ENCODE assay signal across 9 mouse cellular contexts in genomic region chr2:27413936-27414657, GRCm38 (mm10). TPM values are rescaled to one million over a fixed set of nuclear protein-coding genes. Genes with fewer than 3 reads are reported as not detected.
DNase-seq lines count a peak whose midpoint lies in the region; ATAC-seq and TF ChIP-seq lines count a peak whose summit lies in the region.
"Had no signal": no experiment of that assay in that cellular context is flagged by ENCODE, and none has a peak within 500 bp of the region (broad histone marks: within the 10 kb centered on the region; RNA-seq: fewer than 3 reads in every experiment).

No protein-coding gene starts in this region.

- ATAC-seq in forebrain, embryonic 11.5 days (replicated peaks; ENCODE audit: low FRiP score), result peak; percentile 77
- ATAC-seq in intestine, embryonic 15.5 days, result peak; percentile 59

- H3K36me3 ChIP-seq in forebrain, embryonic 11.5 days (ENCODE audit: control insufficient read depth, insufficient read depth, low read length), result no peaks in the 10 kb centered on the region
- no peaks in the 10 kb centered on the region for H3K36me3 ChIP-seq in intestine, embryonic 15.5 days
- no peaks in the 10 kb centered on the region for H3K36me3 ChIP-seq in myocyte (ENCODE audit: control insufficient read depth, insufficient read depth)

- peaks cover 59% of the 10 kb centered on the region for H3K79me2 ChIP-seq in myocyte (ENCODE audit: control insufficient read depth, insufficient read depth)

- H3K4me1 ChIP-seq in forebrain, embryonic 11.5 days (replicated peaks; ENCODE audit: control insufficient read depth, insufficient read depth, low read length), result peaks cover 49% of the 10 kb centered on the region
- peaks cover 76% of the 10 kb centered on the region for H3K4me1 ChIP-seq in intestine, embryonic 15.5 days (replicated peaks)

- DNase-seq in right cerebral cortex, postnatal 10 days (ENCODE audit: low spot score in 2 of 2), result peak; percentile 55 to 64
- no peak for DNase-seq in right cerebral cortex, postnatal 36 days (ENCODE audit: low spot score in 2 of 2)
- peak; percentile 66 for DNase-seq in forebrain, embryonic 11.5 days (ENCODE audit: low spot score)
- no peak for DNase-seq in adrenal gland, postnatal 4 days (ENCODE audit: low spot score in 2 of 2)
- DNase-seq in adrenal gland, adult 2 months, result no peak
- no peak for DNase-seq in frontal cortex, postnatal 25 days (ENCODE audit: low spot score in 2 of 2)

- peak; percentile 55 for TF ChIP-seq POLR2A in myocyte (IDR thresholded peaks at IDR 0.05; ENCODE audit: insufficient read length, low read depth)

- WGBS in forebrain, embryonic 11.5 days, result 14% methylated on average over 16 of the region's 16 CpGs
- WGBS in intestine, embryonic 15.5 days, result 21% methylated on average over 16 of the region's 16 CpGs

- no peak overlapping the region for H3ac ChIP-seq in myocyte (ENCODE audit: control insufficient read depth, insufficient read length)

- H3K9ac ChIP-seq in forebrain, embryonic 11.5 days (ENCODE audit: low read length), result peak overlapping the region; percentile 9
- H3K9ac ChIP-seq in intestine, embryonic 15.5 days, result peak overlapping the region; percentile 4; the same call in 1 of the 2 replicates

- no peaks in the 10 kb centered on the region for H3K27me3 ChIP-seq in forebrain, embryonic 11.5 days (ENCODE audit: control insufficient read depth, insufficient read depth, low read length)
- H3K27me3 ChIP-seq in intestine, embryonic 15.5 days (replicated peaks), result no peaks in the 10 kb centered on the region
- H3K27me3 ChIP-seq in myocyte (ENCODE audit: control insufficient read depth, insufficient read depth, insufficient read length), result no peaks in the 10 kb centered on the region

- no peaks in the 10 kb centered on the region for H3K9me3 ChIP-seq in forebrain, embryonic 11.5 days (ENCODE audit: control insufficient read depth, low read length)
- H3K9me3 ChIP-seq in intestine, embryonic 15.5 days, result no peaks in the 10 kb centered on the region

- peak overlapping the region; percentile 73 for H3K27ac ChIP-seq in forebrain, embryonic 11.5 days (ENCODE audit: low read depth, low read length)
- H3K27ac ChIP-seq in intestine, embryonic 15.5 days, result peak overlapping the region; percentile 70
- H3K27ac ChIP-seq: kidney, postnatal 0 days had no signal

- H3K4me2 ChIP-seq in forebrain, embryonic 11.5 days (ENCODE audit: low read depth, low read length, severe bottlenecking), result peak overlapping the region; percentile 38
- peak overlapping the region; percentile 37 for H3K4me2 ChIP-seq in intestine, embryonic 15.5 days (replicated peaks)
- peak overlapping the region; percentile 84 for H3K4me2 ChIP-seq in myocyte (ENCODE audit: low read depth)

- H3K4me3 ChIP-seq in forebrain, embryonic 11.5 days (ENCODE audit: low read depth, low read length), result no peak overlapping the region
- no peak overlapping the region for H3K4me3 ChIP-seq in intestine, embryonic 15.5 days (replicated peaks)
- H3K4me3 ChIP-seq in myocyte, result no peak overlapping the region

TF ChIP-seq in myocyte, 11 proteins besides CTCF, POLR2A, EP300 and RAD21:
- TF ChIP-seq MYOD1 (IDR thresholded peaks at IDR 0.05; ENCODE audit: control insufficient read depth in 1 of 3, insufficient read length in 2 of 3, low read depth in 2 of 3), result peak in 2 of 3 experiments; percentile 20 to 81
- TF ChIP-seq MAX (IDR thresholded peaks at IDR 0.05; ENCODE audit: low read depth), result no peak
- TF ChIP-seq POLR2AphosphoS2 (IDR thresholded peaks at IDR 0.05; ENCODE audit: insufficient read length, low read depth), result peak; percentile 16
- TF ChIP-seq SRF (IDR thresholded peaks at IDR 0.05; ENCODE audit: control insufficient read depth, insufficient read length, low read depth), result no peak
- TF ChIP-seq TCF3 (IDR thresholded peaks at IDR 0.05; ENCODE audit: insufficient read length, low read depth), result peak; percentile 32
- TF ChIP-seq REST (IDR thresholded peaks at IDR 0.05; ENCODE audit: insufficient read depth, insufficient read length), result no peak
- peak; percentile 51 to 92 (median 62) for TF ChIP-seq MYOG (IDR thresholded peaks at IDR 0.05; ENCODE audit: control insufficient read depth in 1 of 3, insufficient read depth in 1 of 3, insufficient read length in 2 of 3, low read depth in 2 of 3)

RNA-seq across cellular contexts. Expression of gene Vav2, which starts 12.7 kb away (rescaled TPM):
- polyA plus RNA-seq in forebrain, embryonic 11.5 days (2014; fragmentation: Nextera tagmentation; extraction: Ambion mirVana), result 12.7 and 15.7 TPM in 2 replicates
- polyA plus RNA-seq in intestine, embryonic 15.5 days (2015; fragmentation: Nextera tagmentation; extraction: Ambion mirVana), result 5.4 and 6.1 TPM in 2 replicates
- polyA plus RNA-seq in myocyte (2012; fragmentation: generic; extraction: Trizol), result 14.1 TPM
- 10 to 100 TPM; 30.9 to 34.5 TPM for total RNA-seq in adrenal gland, postnatal 4 days (2021)
- 10 to 100 TPM; 20.1 to 27.6 TPM for total RNA-seq in adrenal gland, adult 2 months (2021)
- 29.7 and 30.9 TPM in 2 replicates for polyA plus RNA-seq in adrenal gland, adult 2 months (2012; rRNA removed)

RNA-seq across cellular contexts. Expression of gene Brd3os, which starts 28.0 kb away (rescaled TPM):
- polyA plus RNA-seq in forebrain, embryonic 11.5 days (2014; fragmentation: Nextera tagmentation; extraction: Ambion mirVana), result 14.4 and 16.0 TPM in 2 replicates
- 4.8 and 6.1 TPM in 2 replicates for polyA plus RNA-seq in intestine, embryonic 15.5 days (2015; fragmentation: Nextera tagmentation; extraction: Ambion mirVana)
- polyA plus RNA-seq in myocyte (2012; fragmentation: generic; extraction: Trizol), result 28.7 TPM
- total RNA-seq in adrenal gland, postnatal 4 days (2021), result 1 to 10 TPM; 7.7 to 7.8 TPM
- total RNA-seq in adrenal gland, adult 2 months (2021), result 10 to 100 TPM in 1 of 2 experiments, 1 to 10 TPM in 1; 6.2 to 17.2 TPM
- 46.0 and 60.2 TPM in 2 replicates for polyA plus RNA-seq in adrenal gland, adult 2 months (2012; rRNA removed)

Comparison
In these comparisons a context has a peak if more than half of its experiments do, and no peak if none do; other contexts are left out.
1. DNase-seq: peak in right cerebral cortex, postnatal 10 days (2 of 2) and forebrain, embryonic 11.5 days (single experiment); none in right cerebral cortex, postnatal 36 days (0 of 2), adrenal gland, postnatal 4 days (0 of 2), adrenal gland, adult 2 months (single experiment) and frontal cortex, postnatal 25 days (0 of 2).
2. Peak in every context shown above with its lines, with median percentiles within 50 percentile points of each other: H3K4me2 ChIP-seq.